Mouse (Mus musculus) urinary bladder, postnatal 4 days (tissue): ENCODE results near the gene Samd8.

Experiments
- DNase-seq, 2 experiments: peaks; one replicate each; pipeline ENCODE4 v3.0.0; 2021 to 2022; ENCODE audit warnings: low spot score in 2 of 2

Samd8 gene

GRCm38 (mm10) chr14:21825786-21826491 lies 75.6 kb downstream of the Samd8 start:
- no peak for DNase-seq

- DNase-seq = peak; percentile 96
Observed at GRCm38 (mm10) chr14:21830876-21831767, 80.8 kb downstream of the Samd8 start.

- no peak for DNase-seq
Observed at GRCm38 (mm10) chr14:21831830-21832403, 81.6 kb downstream of the Samd8 start.

GRCm38 (mm10) chr14:21838336-21839017 lies 88.1 kb downstream of the Samd8 start:
- no peak for DNase-seq

- DNase-seq = no peak
Observed at GRCm38 (mm10) chr14:21841819-21842592, 91.7 kb downstream of the Samd8 start.

GRCm38 (mm10) chr14:21843263-21843662 lies 92.9 kb downstream of the Samd8 start:
- no peak for DNase-seq

GRCm38 (mm10) chr14:21846827-21847380 lies 96.6 kb downstream of the Samd8 start:
- no peak for DNase-seq

- peak in 1 of 2 experiments; percentile 49 for DNase-seq
Observed at GRCm38 (mm10) chr14:21847381-21848165, 97.2 kb downstream of the Samd8 start.
